Mouse (Mus musculus) MEL (cell line): ENCODE results near the gene Unc5b.

ENCODE experiments used
- CTCF ChIP-seq, 3 experiments: IDR thresholded peaks in 2 of 3; conservative IDR thresholded peaks in 1 of 3; 2 replicates each; pipeline ENCODE4 v1.5.1; 2011 to 2012; ENCODE audit warnings: low read length in 3 of 3, low read depth in 2 of 3, mild to moderate bottlenecking in 2 of 3, improper control_type of control experiment in 1 of 3, inconsistent platforms in 1 of 3, mixed read lengths in 1 of 3, moderate library complexity in 1 of 3; ENCODE audit not compliant: control insufficient read depth in 1 of 3, insufficient read depth in 1 of 3, poor library complexity in 1 of 3, severe bottlenecking in 1 of 3
- TAL1 ChIP-seq: IDR thresholded peaks from 2 replicates; pipeline ENCODE4 v1.6.1; 2012; ENCODE audit warnings: mild to moderate bottlenecking, inconsistent platforms, low read length, moderate library complexity, mixed read lengths
- USF1 ChIP-seq: IDR thresholded peaks from 2 replicates; pipeline ENCODE4 v1.6.1; 2014; ENCODE audit warnings: low read depth, mild to moderate bottlenecking, inconsistent platforms, low read length, improper control_type of control experiment, moderate library complexity

GRCm38 (mm10) chr10:60819654-60820192, 11.7 kb downstream of the Unc5b start:
- TF ChIP-seq TAL1 = no peak
- TF ChIP-seq CTCF (IDR thresholded peaks at IDR 0.05 in 2 of 3, conservative IDR thresholded peaks at IDR 0.05 in 1 of 3; ENCODE audit: control insufficient read depth in 1 of 3, insufficient read depth in 1 of 3, low read depth in 2 of 3, low read length in 3 of 3, poor library complexity in 1 of 3, severe bottlenecking in 1 of 3) = no peak
- no peak for TF ChIP-seq USF1
